ENCODE assay signal across 9 mouse cellular contexts in genomic region chr17:26794744-26795143, GRCm38 (mm10). TPM values are rescaled to one million over a fixed set of nuclear protein-coding genes. Genes with fewer than 3 reads are reported as not detected.
A peak's percentile ranks its signal among the peaks of the same experiment; 100 is the strongest.
DNase-seq lines count a peak whose midpoint lies in the region; ATAC-seq and TF ChIP-seq lines count a peak whose summit lies in the region.
"Had no signal": no experiment of that assay in that cellular context is flagged by ENCODE, and none has a peak within 500 bp of the region (broad histone marks: within the 10 kb centered on the region; RNA-seq: fewer than 3 reads in every experiment).

No protein-coding gene starts in this region.

- peaks cover 12% of the 10 kb centered on the region; the same call in 1 of the 2 replicates for H3K36me3 ChIP-seq in forebrain, embryonic 11.5 days (ENCODE audit: control insufficient read depth, insufficient read depth, low read length)
- peaks cover 37% of the 10 kb centered on the region for H3K36me3 ChIP-seq in forebrain, embryonic 12.5 days (replicated peaks)
- peaks cover 36% of the 10 kb centered on the region for H3K36me3 ChIP-seq in kidney, postnatal 0 days (ENCODE audit: insufficient read depth, low read length)
- H3K36me3 ChIP-seq in lung, postnatal 0 days (ENCODE audit: insufficient read depth, low read length): peaks cover 22% of the 10 kb centered on the region; the same call in 1 of the 2 replicates

- H3K9ac ChIP-seq in forebrain, embryonic 11.5 days (ENCODE audit: low read length): no peak overlapping the region
- no peak overlapping the region for H3K9ac ChIP-seq in forebrain, embryonic 12.5 days
- H3K9ac ChIP-seq in kidney, postnatal 0 days (ENCODE audit: low read depth, low read length): no peak overlapping the region
- no peak overlapping the region for H3K9ac ChIP-seq in lung, postnatal 0 days (replicated peaks; ENCODE audit: low read depth)

- H3K27ac ChIP-seq in forebrain, embryonic 11.5 days (ENCODE audit: low read depth, low read length): no peak overlapping the region
- no peak overlapping the region for H3K27ac ChIP-seq in forebrain, embryonic 12.5 days
- H3K27ac ChIP-seq in kidney, postnatal 0 days: no peak overlapping the region
- no peak overlapping the region for H3K27ac ChIP-seq in lung, postnatal 0 days (ENCODE audit: low read length)

- no peak for ATAC-seq in forebrain, embryonic 11.5 days (replicated peaks; ENCODE audit: low FRiP score)
- no peak for ATAC-seq in forebrain, embryonic 12.5 days (ENCODE audit: low FRiP score)
- ATAC-seq in kidney, postnatal 0 days (replicated peaks; ENCODE audit: low FRiP score, low read depth): no peak
- no peak for ATAC-seq in lung, postnatal 0 days

- TF ChIP-seq EP300 in lung, postnatal 0 days (IDR thresholded peaks at IDR 0.05): no peak

- H3K4me2 ChIP-seq in forebrain, embryonic 11.5 days (ENCODE audit: low read depth, low read length, severe bottlenecking): no peak overlapping the region
- H3K4me2 ChIP-seq in forebrain, embryonic 12.5 days: no peak overlapping the region
- H3K4me2 ChIP-seq in kidney, postnatal 0 days (ENCODE audit: low read length): no peak overlapping the region
- H3K4me2 ChIP-seq in lung, postnatal 0 days (replicated peaks; ENCODE audit: low read depth, low read length): no peak overlapping the region

- TF ChIP-seq CTCF in kidney, postnatal 0 days (IDR thresholded peaks at IDR 0.05; ENCODE audit: low read depth): peak; percentile 88
- peak; percentile 85 for TF ChIP-seq CTCF in lung, postnatal 0 days (IDR thresholded peaks at IDR 0.05)

- no peaks in the 10 kb centered on the region for H3K9me3 ChIP-seq in forebrain, embryonic 11.5 days (ENCODE audit: control insufficient read depth, low read length)
- H3K9me3 ChIP-seq in forebrain, embryonic 12.5 days: no peaks in the 10 kb centered on the region
- no peaks in the 10 kb centered on the region for H3K9me3 ChIP-seq in kidney, postnatal 0 days (replicated peaks; ENCODE audit: low read length)
- H3K9me3 ChIP-seq in lung, postnatal 0 days (ENCODE audit: low read length): no peaks in the 10 kb centered on the region

- H3K4me1 ChIP-seq in forebrain, embryonic 11.5 days (replicated peaks; ENCODE audit: control insufficient read depth, insufficient read depth, low read length): no peaks in the 10 kb centered on the region
- H3K4me1 ChIP-seq in forebrain, embryonic 12.5 days: no peaks in the 10 kb centered on the region
- no peaks in the 10 kb centered on the region for H3K4me1 ChIP-seq in kidney, postnatal 0 days (replicated peaks; ENCODE audit: insufficient read depth, low read length)
- no peaks in the 10 kb centered on the region for H3K4me1 ChIP-seq in lung, postnatal 0 days (ENCODE audit: insufficient read depth, low read depth, low read length)

- DNase-seq in forebrain, embryonic 11.5 days (ENCODE audit: low spot score): peak; percentile 67
- peak; percentile 70 for DNase-seq in B cell, adult 2 months
- DNase-seq in adrenal gland, postnatal 10 days: peak; percentile 80
- peak; percentile 32 to 39 for DNase-seq in frontal cortex, postnatal 25 days (ENCODE audit: low spot score in 2 of 2)
- DNase-seq in kidney, postnatal 0 days (ENCODE audit: low spot score): peak; percentile 74
- peak; percentile 63 for DNase-seq in lung, postnatal 0 days (ENCODE audit: low spot score)
- DNase-seq in spleen, adult 12 weeks (ENCODE audit: low spot score): peak; percentile 22

- H3K4me3 ChIP-seq in forebrain, embryonic 11.5 days (ENCODE audit: low read depth, low read length): no peak overlapping the region
- H3K4me3 ChIP-seq in forebrain, embryonic 12.5 days (replicated peaks): no peak overlapping the region
- H3K4me3 ChIP-seq in kidney, postnatal 0 days (replicated peaks; ENCODE audit: low read depth, low read length): no peak overlapping the region
- no peak overlapping the region for H3K4me3 ChIP-seq in lung, postnatal 0 days (ENCODE audit: low read depth, low read length)

- WGBS in forebrain, embryonic 11.5 days: 23% methylated on average over 3 of the region's 3 CpGs
- WGBS in forebrain, embryonic 12.5 days: 22% methylated on average over 3 of the region's 3 CpGs
- 12% methylated on average over 3 of the region's 3 CpGs for WGBS in kidney, postnatal 0 days
- WGBS in lung, postnatal 0 days: 22% methylated on average over 3 of the region's 3 CpGs

- H3K27me3 ChIP-seq in forebrain, embryonic 11.5 days (ENCODE audit: control insufficient read depth, insufficient read depth, low read length): no peaks in the 10 kb centered on the region
- H3K27me3 ChIP-seq in forebrain, embryonic 12.5 days: no peaks in the 10 kb centered on the region
- H3K27me3 ChIP-seq in kidney, postnatal 0 days (ENCODE audit: insufficient read depth, low read length): no peaks in the 10 kb centered on the region
- H3K27me3 ChIP-seq in lung, postnatal 0 days (replicated peaks; ENCODE audit: insufficient read depth, low read length): no peaks in the 10 kb centered on the region

RNA-seq across cellular contexts. Expression of gene Bnip1, which starts 13.9 kb away (rescaled TPM):
- polyA plus RNA-seq in forebrain, embryonic 11.5 days (2014; fragmentation: Nextera tagmentation; extraction: Ambion mirVana): 46.1 and 49.7 TPM in 2 replicates
- polyA plus RNA-seq in forebrain, embryonic 12.5 days (2016; fragmentation: Nextera tagmentation; extraction: Ambion mirVana): 42.3 and 47.6 TPM in 2 replicates
- 10 to 100 TPM; 26.8 to 34.3 TPM for total RNA-seq in adrenal gland, postnatal 10 days (2021)
- 43.7 and 45.2 TPM in 2 replicates for polyA plus RNA-seq in kidney, postnatal 0 days (2015; fragmentation: Nextera tagmentation; extraction: Ambion mirVana)
- 22.6 and 23.7 TPM in 2 replicates for polyA plus RNA-seq in lung, postnatal 0 days (2015; fragmentation: Nextera tagmentation; extraction: Ambion mirVana)

RNA-seq across cellular contexts. Expression of gene Nkx2-5, which starts 50.1 kb away (rescaled TPM):
- not detected in 2 replicates for polyA plus RNA-seq in forebrain, embryonic 11.5 days (2014; fragmentation: Nextera tagmentation; extraction: Ambion mirVana)
- not detected in 2 replicates for polyA plus RNA-seq in forebrain, embryonic 12.5 days (2016; fragmentation: Nextera tagmentation; extraction: Ambion mirVana)
- not detected for total RNA-seq in adrenal gland, postnatal 10 days (2021)
- not detected in 2 replicates for polyA plus RNA-seq in kidney, postnatal 0 days (2015; fragmentation: Nextera tagmentation; extraction: Ambion mirVana)
- 0.38 and 1.2 TPM in 2 replicates for polyA plus RNA-seq in lung, postnatal 0 days (2015; fragmentation: Nextera tagmentation; extraction: Ambion mirVana)
- total RNA-seq: left cerebral cortex, postnatal 36 days had no signal

Comparison
In these comparisons a context has a peak if more than half of its experiments do, and no peak if none do; other contexts are left out.
1. DNase-seq: peak in every context shown above with its lines; median percentile 80 in adrenal gland, postnatal 10 days; 74 in kidney, postnatal 0 days; 70 in B cell, adult 2 months; 67 in forebrain, embryonic 11.5 days; 63 in lung, postnatal 0 days; 36 in frontal cortex, postnatal 25 days; 22 in spleen, adult 12 weeks.